Mouse (Mus musculus) C2C12 (cell line): ENCODE data around the gene Myl4.

Source experiments
- CTCF ChIP-seq: IDR thresholded peaks from one replicate; pipeline ENCODE4 v1.5.1; 2011; ENCODE audit not compliant: control insufficient read depth, insufficient read depth, insufficient read length
- MAX ChIP-seq: IDR thresholded peaks from one replicate; pipeline ENCODE4 v1.6.1; 2011; ENCODE audit warnings: mild to moderate bottlenecking, control low read depth
- MYOG ChIP-seq: IDR thresholded peaks from one replicate; pipeline ENCODE4 v1.6.1; 2011; ENCODE audit not compliant: control insufficient read depth, insufficient read length; ENCODE audit errors: extremely low read depth
- USF1 ChIP-seq: IDR thresholded peaks from one replicate; pipeline ENCODE4 v1.6.1; 2011; ENCODE audit warnings: low read depth, mild to moderate bottlenecking, control low read depth, moderate library complexity

GRCm38 (mm10) chr11:104525935-104526334, 24.5 kb upstream of the Myl4 start:
- no peak for TF ChIP-seq USF1
- TF ChIP-seq CTCF: no peak
- TF ChIP-seq MAX: no peak
- TF ChIP-seq MYOG: no peak
